Mouse (Mus musculus) layer of hippocampus, adult 9-11 months (tissue): Measurements from ENCODE around the gene Cldn15.

Experiments used
- DNase-seq: peaks from one replicate; pipeline ENCODE4 v3.0.0; 2022

Cldn15 gene

GRCm38 (mm10) chr5:136987138-136987933, 20.9 kb downstream of the Cldn15 start:
- peak; percentile 85 for DNase-seq

GRCm38 (mm10) chr5:136987934-136988271, 21.5 kb downstream of the Cldn15 start, which contains the start of gene Znhit1:
TSS of gene Znhit1 (minus strand) at chr5:136988021.
- no peak for DNase-seq

- peak; percentile 63 for DNase-seq
Measured at GRCm38 (mm10) chr5:136988420-136988819, 22.0 kb downstream of the Cldn15 start.

GRCm38 (mm10) chr5:136989801-136990200, 23.4 kb downstream of the Cldn15 start:
- no peak for DNase-seq

- no peak for DNase-seq
Measured at GRCm38 (mm10) chr5:136999449-136999848, 33.0 kb downstream of the Cldn15 start.

- no peak for DNase-seq
Measured at GRCm38 (mm10) chr5:137000612-137001011, 34.2 kb downstream of the Cldn15 start.

- no peak for DNase-seq
Measured at GRCm38 (mm10) chr5:137007276-137007675, 40.9 kb downstream of the Cldn15 start.

GRCm38 (mm10) chr5:137009988-137010387, 43.6 kb downstream of the Cldn15 start:
- DNase-seq: no peak

- DNase-seq: no peak
Measured at GRCm38 (mm10) chr5:137012401-137012950, 46.1 kb downstream of the Cldn15 start.

- DNase-seq: no peak
Measured at GRCm38 (mm10) chr5:137015913-137016312, 49.5 kb downstream of the Cldn15 start.

GRCm38 (mm10) chr5:137024318-137024717, 57.9 kb downstream of the Cldn15 start:
- no peak for DNase-seq

- DNase-seq: peak; percentile 44
Measured at GRCm38 (mm10) chr5:137025132-137025531, 58.7 kb downstream of the Cldn15 start.
